Mouse (Mus musculus): Measurements from ENCODE around the gene Zdhhc3.

- no peak for TF ChIP-seq TCF12 (IDR thresholded peaks at IDR 0.05; ENCODE audit: insufficient read depth, poor library complexity, severe bottlenecking)
- TF ChIP-seq MAX (IDR thresholded peaks at IDR 0.05; ENCODE audit: low read depth) = no peak
- TF ChIP-seq USF1 (IDR thresholded peaks at IDR 0.05; ENCODE audit: low read depth) = no peak
- no peak for TF ChIP-seq POLR2A (IDR thresholded peaks at IDR 0.05; ENCODE audit: insufficient read length, low read depth)
These were observed 25.4 kb downstream of the Zdhhc3 start for GRCm38 (mm10) chr9:123087558-123087957.

All from myocyte (in vitro differentiated cells).